Mouse (Mus musculus) embryonic fibroblast, embryonic 13.5 days (primary cell): ENCODE results near the gene Cox4i1. TPM values are rescaled to one million over a fixed set of nuclear protein-coding genes. Genes with fewer than 3 reads are reported as not detected.
"Not testable (repeated sequence)": the region's sequence is repeated elsewhere in the genome, so short reads cannot be mapped to it uniquely, and the experiment has no call there.

Experiments
- H3K27ac ChIP-seq: 2 replicates; pipeline ENCODE4 v1.5.1; 2012; ENCODE audit warnings: low read length, control low read depth, inconsistent platforms; ENCODE audit not compliant: insufficient read depth
- H3K4me1 ChIP-seq: 2 replicates; pipeline ENCODE4 v1.6.1; 2011; ENCODE audit warnings: low read length; ENCODE audit not compliant: control insufficient read depth, insufficient read depth
- H3K4me3 ChIP-seq: 2 replicates; pipeline ENCODE4 v1.5.1; 2011; ENCODE audit warnings: mild to moderate bottlenecking, control low read depth, low read length; ENCODE audit not compliant: insufficient read depth
- CTCF ChIP-seq: IDR thresholded peaks from 2 replicates; pipeline ENCODE4 v1.5.1; 2011; ENCODE audit warnings: mild to moderate bottlenecking, control low read depth, low read length, moderate library complexity, borderline replicate concordance; ENCODE audit not compliant: insufficient read depth
- POLR2A ChIP-seq: IDR thresholded peaks from 2 replicates; pipeline ENCODE4 v1.6.1; 2011; ENCODE audit warnings: low read depth, mild to moderate bottlenecking, control low read depth, low read length, moderate library complexity
- polyA plus RNA-seq: library from polyadenylated mRNA; stranded (reverse); fragments of >200 nt; gene quantifications from 2 replicates; pipeline ENCODE4 v1.2.4, GENCODE M21; 2011; ENCODE audit warnings: low read depth; ENCODE audit not compliant: missing spikeins, insufficient read length

The Cox4i1 gene
- polyA plus RNA-seq, 1 experiment: 409 TPM

DNA sequence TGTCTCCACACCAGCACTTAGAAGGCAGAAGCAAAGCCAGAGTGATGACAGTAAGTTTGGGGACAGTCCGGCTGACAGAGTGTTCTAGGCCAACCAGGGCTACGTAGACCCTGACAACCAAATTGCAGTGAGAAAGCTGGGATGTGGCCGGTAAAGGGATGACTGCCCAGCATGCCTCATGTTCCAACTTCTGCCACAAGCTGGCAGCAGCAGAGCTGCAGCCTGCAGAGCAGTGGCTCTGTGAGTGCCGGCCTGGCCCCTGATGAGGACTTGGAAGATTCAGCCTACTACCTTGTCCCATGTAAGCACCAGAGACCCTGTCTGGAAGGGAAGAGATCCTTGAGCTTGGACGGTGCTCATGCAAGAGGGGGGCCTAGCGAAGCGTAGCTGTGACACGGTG is 7.7 kb downstream of the Cox4i1 start:
- TF ChIP-seq POLR2A: no peak
- TF ChIP-seq CTCF: no peak
- no peaks in the 10 kb centered on the region for H3K4me1 ChIP-seq
- no peak overlapping the region for H3K4me3 ChIP-seq
- H3K27ac ChIP-seq: no peak overlapping the region

- H3K27ac ChIP-seq: no peak overlapping the region
- no peak overlapping the region for H3K4me3 ChIP-seq
- TF ChIP-seq CTCF (peak; percentile 75), POLR2A (no peak)
- no peaks in the 10 kb centered on the region for H3K4me1 ChIP-seq
Measured at GRCm38 (mm10) chr8:120678447-120678846, 10.4 kb downstream of the Cox4i1 start.

- H3K4me1 ChIP-seq: no peaks in the 10 kb centered on the region
- H3K4me3 ChIP-seq: no peak overlapping the region
- no peak overlapping the region for H3K27ac ChIP-seq
- TF ChIP-seq CTCF (no peak), POLR2A (no peak)
Measured at GRCm38 (mm10) chr8:120679629-120680387, 11.8 kb downstream of the Cox4i1 start.

- not testable (repeated sequence) for H3K4me3 ChIP-seq, H3K4me1 ChIP-seq, H3K27ac ChIP-seq
- TF ChIP-seq CTCF: peak; percentile 66; the same call in 1 of the 2 replicates
Measured at GRCm38 (mm10) chr8:120680405-120680804, 12.4 kb downstream of the Cox4i1 start.

DNA sequence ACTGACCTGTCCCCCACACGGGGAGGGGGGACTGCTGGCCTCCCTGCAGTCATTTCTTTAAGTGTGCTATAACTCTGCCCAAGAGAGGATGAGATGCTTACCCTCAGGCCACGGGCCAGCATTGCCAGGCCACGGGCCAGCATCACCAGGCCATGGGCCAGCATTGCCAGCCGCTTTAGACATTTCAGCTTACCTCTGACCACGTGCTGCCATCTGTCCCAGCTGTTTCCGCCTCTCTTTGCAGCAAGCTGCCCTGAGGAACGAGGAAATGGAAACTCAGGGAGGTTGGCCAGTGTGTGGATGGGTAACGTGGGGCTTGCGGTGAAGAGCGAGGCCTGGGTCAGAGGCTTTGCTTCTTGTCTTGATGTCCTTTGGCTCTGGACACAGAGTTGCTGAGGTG is 13.1 kb downstream of the Cox4i1 start:
- Histone ChIP-seq H3K27ac (no peak overlapping the region), H3K4me1 (no peaks in the 10 kb centered on the region), H3K4me3 (no peak overlapping the region)
- TF ChIP-seq CTCF: no peak
- TF ChIP-seq POLR2A: no peak

GRCm38 (mm10) chr8:120683602-120684001 is 15.6 kb downstream of the Cox4i1 start:
- no peak overlapping the region for H3K27ac ChIP-seq
- H3K4me1 ChIP-seq: no peaks in the 10 kb centered on the region
- no peak overlapping the region for H3K4me3 ChIP-seq
- TF ChIP-seq CTCF (peak; percentile 87), POLR2A (no peak)

DNA sequence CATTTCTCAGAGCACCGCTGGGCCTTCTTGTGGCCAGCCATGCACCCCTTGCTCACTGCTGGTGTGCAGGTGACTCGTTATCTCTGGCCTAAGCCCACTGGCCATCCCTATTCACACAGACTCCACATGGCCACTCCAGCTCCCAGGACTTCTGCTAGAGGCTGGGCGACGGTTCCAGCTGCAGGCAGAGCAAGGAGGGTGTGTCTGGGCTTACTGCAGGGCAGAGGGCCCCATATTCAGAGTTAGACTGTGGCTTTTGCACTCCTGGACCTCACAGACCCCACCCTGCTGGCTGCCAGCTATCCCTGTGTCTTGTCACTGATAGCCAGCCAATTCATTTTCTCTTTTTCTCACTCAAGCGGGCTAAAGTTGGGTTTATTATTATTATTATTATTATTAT is 16.1 kb downstream of the Cox4i1 start:
- Histone ChIP-seq H3K27ac (no peak overlapping the region), H3K4me1 (no peaks in the 10 kb centered on the region), H3K4me3 (no peak overlapping the region)
- TF ChIP-seq POLR2A (no peak), CTCF (no peak)

DNA sequence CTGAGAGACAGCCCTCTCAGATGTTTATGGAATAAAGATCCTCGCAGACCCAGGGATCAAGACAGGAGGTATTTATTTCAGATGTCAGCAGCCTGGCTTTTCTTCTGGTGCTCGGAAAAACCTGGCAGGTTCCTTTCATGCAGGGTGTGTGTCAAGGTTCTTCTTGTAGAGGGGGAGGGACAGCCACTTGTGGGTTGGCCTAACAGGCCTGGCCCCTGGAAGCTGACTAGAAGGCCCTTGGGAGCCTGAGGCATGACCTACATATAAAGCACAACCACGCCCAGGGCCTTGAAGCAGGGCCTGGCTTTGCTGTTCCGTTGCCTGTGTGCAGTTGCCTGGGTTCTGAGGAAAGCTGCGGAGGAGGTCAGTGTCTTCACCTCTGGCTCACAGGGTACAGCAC is 17.1 kb downstream of the Cox4i1 start:
- Histone ChIP-seq H3K4me1 (no peaks in the 10 kb centered on the region), H3K4me3 (no peak overlapping the region), H3K27ac (no peak overlapping the region)
- TF ChIP-seq POLR2A (no peak), CTCF (no peak)

DNA sequence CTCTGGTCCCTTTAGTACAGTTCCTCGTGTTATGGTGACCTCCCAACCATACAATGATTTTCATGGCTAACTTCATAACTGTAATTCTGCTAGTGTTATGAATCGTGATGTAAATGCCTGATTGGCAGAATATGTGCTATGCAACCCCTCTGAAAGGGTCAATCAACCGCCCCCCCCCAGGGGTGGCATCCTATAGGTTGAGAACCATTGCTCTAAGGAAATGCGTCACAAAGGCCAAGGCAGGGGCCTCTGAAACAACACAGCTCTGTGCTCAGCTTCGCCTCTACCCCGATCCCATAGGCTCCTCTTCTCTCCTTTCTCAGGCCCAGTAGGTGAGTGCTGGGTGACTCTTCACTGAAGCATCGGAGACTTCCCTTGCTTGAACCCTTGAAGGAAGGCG is 17.6 kb downstream of the Cox4i1 start:
- TF ChIP-seq CTCF (no peak), POLR2A (no peak)
- H3K4me1 ChIP-seq: no peaks in the 10 kb centered on the region
- H3K27ac ChIP-seq: no peak overlapping the region
- H3K4me3 ChIP-seq: no peak overlapping the region

DNA sequence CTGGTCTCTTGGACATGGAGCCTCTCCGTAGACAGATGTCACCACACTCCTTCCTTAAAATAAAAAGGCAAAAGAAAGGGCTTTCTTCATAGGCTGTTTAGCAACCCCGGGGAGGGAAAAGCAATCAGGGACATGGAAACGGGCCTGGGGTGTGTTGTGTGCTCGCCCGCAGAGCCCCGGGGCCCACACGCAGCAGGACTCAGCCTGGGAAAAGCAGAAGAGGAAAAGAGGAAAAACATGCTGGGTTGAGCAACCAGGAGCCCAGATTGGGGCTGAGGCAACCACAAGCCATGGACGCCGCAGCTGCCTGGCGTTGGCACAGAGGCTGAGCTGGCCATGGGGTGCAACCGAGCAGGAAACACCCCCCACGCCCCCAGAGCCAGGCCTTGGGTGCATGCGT is 18.0 kb downstream of the Cox4i1 start:
- Histone ChIP-seq H3K4me3 (no peak overlapping the region), H3K27ac (no peak overlapping the region), H3K4me1 (no peaks in the 10 kb centered on the region)
- TF ChIP-seq CTCF (no peak), POLR2A (no peak)

DNA sequence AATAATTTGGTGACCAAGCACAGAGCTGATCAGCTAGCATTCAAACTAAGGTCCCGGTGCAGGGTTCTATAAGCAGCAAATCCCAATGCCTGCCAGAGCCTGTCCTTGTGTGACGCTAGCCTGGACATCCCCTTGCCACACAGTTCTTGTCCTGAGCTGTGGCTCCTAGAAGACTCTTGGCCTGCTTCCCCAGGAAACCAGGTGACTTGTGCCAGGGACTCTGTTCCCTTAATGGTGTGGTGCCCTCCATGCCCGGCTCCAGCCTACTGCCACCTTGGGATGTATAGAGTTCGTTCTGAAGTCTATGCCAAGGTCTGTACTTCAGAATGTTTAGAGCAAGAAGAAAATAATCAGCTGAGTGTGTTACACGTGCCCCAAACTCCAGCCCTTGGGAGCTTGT is 18.6 kb downstream of the Cox4i1 start:
- Histone ChIP-seq H3K4me1 (no peaks in the 10 kb centered on the region), H3K27ac (no peak overlapping the region), H3K4me3 (no peak overlapping the region)
- no peak for TF ChIP-seq CTCF
- no peak for TF ChIP-seq POLR2A
